Mouse (Mus musculus): ENCODE data around the gene Zscan21.
"Not testable (repeated sequence)": the region's sequence is repeated elsewhere in the genome, so short reads cannot be mapped to it uniquely, and the experiment has no call there.

The Zscan21 gene

DNA sequence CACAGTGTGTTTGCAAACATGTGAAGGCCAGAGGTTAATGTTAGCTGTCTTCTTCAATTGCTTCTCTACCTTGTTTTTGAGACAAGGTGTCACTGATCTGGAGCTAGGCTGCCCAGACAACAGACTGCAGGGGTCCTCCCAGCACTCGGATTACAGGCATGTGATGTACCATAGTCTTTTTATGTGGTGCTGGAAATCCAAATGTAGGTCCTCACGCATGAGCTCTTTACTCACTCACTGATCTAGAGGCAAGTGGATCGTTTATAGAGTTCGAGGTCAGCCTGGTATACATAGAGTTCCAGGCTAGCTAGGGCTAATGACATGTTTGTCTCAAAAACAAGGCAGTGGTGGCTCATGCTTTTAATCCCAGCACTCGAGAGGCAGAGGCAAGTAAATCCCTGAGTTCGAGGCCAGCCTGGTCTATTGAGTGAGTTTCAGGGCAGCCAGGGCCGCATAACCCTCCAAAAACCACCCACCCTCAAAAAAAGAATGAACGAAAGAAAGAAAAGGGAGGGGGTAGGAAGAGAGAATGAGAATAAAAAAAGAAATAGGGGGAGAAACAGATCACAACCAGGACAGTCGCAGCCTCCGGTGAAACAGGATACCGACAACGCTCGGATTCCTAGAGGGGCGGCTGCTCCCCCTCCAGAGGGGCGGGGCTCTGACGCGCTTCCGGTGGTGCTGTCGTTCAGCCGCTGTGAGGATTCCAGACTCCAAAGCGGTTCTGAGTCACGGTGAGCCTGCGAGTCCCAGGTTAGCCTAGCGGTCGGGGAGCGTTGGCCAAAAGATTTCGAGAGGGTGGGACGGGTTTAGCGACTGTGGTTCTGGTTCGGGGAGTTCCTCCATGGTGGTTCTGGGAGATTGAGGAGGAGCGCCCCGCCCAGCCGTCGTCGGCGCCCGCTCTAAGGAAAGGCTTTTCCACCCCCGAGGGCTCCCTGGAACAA is at the start of gene Zscan21:
Gene Zscan21 (plus strand): TSS at position 649 of the 944 bp plus-strand sequence.
- in situ Hi-C loops (cut with MseI, MboI) = no loop called here

DNA sequence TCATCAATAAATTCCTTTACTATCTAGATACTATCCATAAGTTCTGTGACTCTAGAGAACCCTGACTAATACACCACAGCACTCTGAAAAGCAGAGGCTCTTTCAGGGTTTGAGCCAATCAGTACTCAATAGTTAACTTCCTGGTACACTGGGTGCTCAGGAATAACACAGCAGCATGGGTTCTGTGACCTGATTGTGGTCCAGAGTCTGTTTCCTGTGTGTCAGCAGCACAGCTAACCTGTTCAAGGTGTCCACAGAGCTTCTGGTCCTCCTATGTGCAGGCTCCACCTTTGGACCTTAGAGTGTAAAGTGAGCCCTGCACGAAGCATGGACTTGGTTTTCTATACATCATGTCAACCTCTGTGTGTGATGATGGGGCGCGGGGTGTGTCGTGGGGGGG is 42.9 kb upstream of the Zscan21 start:
- in situ Hi-C loops (cut with MseI, MboI) = no loop called here

- in situ Hi-C loops (cut with MseI, MboI) = no loop called here
These were observed 41.0 kb upstream of the Zscan21 start for GRCm38 (mm10) chr5:138075684-138076083.

- in situ Hi-C loops (cut with MseI, MboI) = no loop called here
These were observed 40.6 kb upstream of the Zscan21 start for GRCm38 (mm10) chr5:138076148-138076547.

DNA sequence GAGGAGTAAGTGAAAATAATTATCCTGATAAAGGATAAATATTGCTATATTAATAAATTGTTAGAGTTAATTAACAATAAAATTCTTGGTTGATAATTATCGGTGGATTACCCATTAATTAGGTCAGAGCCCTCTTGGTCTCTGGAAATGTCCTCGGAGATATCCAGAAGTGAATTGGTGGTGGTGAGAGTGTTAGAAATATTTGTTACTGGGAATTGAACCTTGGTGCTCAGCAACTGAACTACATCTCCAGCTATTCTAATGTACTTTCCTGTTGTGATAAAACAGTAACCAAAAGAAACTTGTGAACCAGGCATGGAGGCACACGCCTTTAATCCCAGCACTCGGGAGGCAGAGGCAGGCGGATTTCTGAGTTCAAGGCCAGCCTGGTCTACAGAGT is 36.2 kb upstream of the Zscan21 start:
- in situ Hi-C loops (cut with MseI, MboI) = no loop called here

DNA sequence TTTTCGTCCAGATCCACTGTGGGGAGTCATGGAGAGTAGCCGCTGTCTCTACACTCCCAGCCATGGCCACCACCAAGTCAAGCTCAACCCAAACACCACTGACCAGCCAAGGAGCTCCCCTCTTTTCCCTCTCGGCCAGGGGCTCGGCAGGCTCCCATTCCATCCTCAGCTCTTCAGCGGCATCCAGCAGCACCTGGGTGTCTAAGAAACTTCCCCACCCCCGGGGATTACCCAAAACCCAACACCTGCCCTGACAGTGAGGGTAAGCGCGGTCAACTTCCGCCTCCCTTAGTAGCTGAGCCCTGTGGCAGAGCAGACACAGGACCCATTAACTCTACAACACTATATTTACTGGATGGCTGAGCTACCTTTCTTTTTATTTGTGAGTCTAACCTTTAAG is 35.3 kb upstream of the Zscan21 start:
- in situ Hi-C loops (cut with MseI, MboI) = no loop called here

DNA sequence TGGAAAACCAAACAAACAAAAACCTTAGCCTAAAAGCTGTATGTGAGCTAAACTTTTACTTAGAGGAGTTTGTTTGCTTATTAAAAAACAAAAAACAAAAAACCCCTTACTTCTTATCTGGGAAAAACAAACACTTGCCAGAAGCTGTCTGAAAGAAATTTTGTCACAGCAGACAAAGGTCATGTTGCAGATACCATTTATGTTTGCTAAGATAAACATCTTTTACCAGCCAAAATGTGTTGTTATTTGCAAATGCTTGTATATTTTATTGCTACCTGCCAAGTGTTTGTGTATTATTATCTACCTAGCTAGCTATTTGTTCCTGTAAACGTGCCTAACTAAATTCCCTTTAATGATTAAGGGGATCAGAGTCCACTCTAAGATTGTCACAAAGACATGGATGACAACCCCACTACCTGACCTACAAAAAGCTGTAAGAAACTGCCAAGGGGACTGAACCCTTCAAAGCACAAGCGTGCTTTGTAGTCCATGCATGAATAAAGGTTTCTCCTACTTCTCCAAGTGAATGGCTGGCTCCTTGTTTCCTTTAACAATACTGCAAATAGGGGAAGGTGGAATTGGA is 33.3 kb upstream of the Zscan21 start:
- in situ Hi-C loops (cut with MseI, MboI) = no loop called here

- in situ Hi-C loops (cut with MseI, MboI) = no loop called here
These were observed 32.8 kb upstream of the Zscan21 start for GRCm38 (mm10) chr5:138083936-138084335.

GRCm38 (mm10) chr5:138084507-138084906 is 32.2 kb upstream of the Zscan21 start:
- in situ Hi-C loops (cut with MseI, MboI) = no loop called here

GRCm38 (mm10) chr5:138084996-138085395 is 31.7 kb upstream of the Zscan21 start, which contains the start of gene Zkscan1:
Gene Zkscan1, plus strand, starts transcription at chr5:138085084.
- in situ Hi-C loops (cut with MseI, MboI) = no loop called here

DNA sequence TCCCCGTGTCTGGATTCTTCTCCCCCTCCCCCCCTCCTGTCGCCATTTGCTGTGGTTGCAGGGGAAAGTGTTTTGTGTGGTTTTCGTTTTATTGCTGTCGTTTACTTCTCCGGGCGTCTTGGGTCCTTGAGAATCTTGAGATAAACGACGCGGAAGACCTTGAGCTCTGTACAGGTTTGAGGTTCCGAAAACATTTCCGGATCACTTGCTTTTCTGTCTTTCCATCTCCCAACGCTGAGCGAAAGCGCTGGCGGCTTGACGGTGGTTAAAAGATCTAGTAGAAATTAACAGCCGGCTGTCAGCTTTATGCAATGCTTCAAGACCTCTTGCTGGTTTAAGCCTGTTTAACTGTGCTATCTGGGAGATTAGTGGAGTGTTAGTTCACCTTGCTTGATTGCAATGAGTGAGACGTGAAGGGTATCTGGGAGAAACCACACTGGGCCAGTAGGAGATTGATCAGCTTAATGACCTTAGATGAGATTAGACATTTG is 31.2 kb upstream of the Zscan21 start:
- in situ Hi-C loops (cut with MseI, MboI) = no loop called here

DNA sequence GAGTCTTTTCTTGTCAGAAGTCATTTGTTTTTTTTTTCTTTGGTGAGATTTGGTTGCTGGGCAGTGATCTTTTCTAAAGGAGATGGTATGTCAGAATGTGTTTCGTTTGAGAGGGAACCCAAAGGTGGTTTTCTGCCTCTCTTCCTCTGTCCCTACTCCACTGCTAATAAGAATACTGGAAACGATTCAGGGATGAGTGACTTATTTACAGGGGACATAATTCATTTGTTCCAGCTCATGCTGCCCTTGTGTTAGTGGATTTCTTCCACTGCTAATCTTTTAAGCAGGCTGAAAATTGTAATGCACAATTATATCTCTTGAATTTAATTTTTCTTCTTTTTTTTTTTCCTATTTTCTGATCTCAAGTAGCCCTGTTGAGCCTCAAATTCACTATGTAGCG is 29.9 kb upstream of the Zscan21 start:
- in situ Hi-C loops (cut with MseI, MboI) = no loop called here

DNA sequence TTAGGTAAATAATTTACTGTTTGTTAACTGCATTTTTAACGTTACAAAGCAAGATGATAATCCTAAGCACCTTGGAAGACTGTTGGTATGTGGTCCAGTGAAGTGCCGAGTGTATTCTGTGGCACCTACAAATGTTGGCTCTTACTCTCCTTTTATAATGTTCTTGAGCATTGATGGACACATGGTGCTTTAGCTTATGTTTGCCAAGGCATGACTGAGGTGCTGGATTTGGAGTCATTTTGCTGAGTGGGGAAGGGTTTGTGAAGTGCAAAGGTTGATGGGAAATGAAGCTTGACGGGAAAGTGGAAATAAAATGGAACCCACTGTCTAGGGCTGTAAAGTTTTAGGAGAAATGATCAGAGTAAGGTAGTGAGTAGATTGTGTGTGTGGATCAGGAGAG is 28.3 kb upstream of the Zscan21 start:
- in situ Hi-C loops (cut with MseI, MboI) = no loop called here

GRCm38 (mm10) chr5:138089108-138089551 is 27.6 kb upstream of the Zscan21 start:
- in situ Hi-C loops (cut with MseI, MboI) = no loop called here

DNA sequence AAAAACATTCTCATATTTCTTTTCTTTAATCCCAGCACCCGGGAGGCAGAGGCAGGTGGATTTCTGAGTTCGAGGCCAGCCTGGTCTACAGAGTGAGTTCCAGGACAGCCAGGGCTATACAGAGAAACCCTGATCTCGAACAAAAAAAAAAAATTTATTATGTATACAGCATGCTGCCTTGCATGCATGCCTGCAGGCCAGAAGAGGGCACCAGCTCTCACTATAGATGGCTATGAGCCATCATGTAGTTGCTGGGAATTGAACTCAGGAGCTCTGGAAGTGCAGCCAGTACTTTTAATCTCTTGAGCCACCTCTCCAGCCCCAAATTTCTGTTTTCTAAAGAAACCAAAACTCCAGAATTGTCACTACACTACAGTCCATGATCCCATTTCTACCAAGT is 26.4 kb upstream of the Zscan21 start:
- in situ Hi-C loops (cut with MseI, MboI) = no loop called here

DNA sequence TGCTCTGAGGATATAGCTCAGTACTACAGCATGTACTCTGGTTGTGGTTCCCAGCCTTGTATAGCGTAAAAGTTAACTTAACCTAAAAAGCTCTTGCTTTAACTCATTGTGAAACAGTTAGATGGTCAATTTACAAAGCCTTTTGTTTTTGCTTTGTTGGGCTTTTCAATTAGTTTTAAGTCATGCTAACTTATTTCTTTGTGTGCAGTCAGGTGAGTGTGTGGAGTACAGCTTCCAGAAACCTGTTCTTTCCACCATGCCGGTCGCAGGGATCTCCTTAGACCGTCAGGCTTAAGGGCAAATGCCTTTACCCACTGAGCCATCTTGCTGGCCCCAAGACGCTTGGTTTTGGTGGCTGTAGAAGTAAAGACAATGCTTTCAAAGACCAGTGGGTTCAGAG is 26.0 kb upstream of the Zscan21 start:
- in situ Hi-C loops (cut with MseI, MboI) = no loop called here

DNA sequence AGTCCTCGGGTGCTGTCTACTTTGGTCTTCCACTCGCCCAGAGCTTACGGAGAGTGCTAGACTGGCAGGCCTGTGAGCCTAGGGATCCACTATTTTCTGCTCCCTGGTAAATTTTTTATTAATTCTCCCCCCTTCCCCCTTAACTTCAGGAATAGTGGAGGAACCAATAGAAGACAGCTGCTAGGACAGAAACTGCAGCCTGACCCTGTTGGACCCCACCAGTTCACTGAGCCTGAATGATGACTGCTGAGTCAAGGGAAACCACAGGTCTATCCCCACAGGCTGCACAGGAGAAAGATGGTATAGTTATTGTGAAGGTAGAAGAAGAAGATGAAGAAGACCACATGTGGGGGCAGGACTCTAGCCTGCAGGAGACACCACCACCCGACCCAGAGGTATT is 23.9 kb upstream of the Zscan21 start:
- in situ Hi-C loops (cut with MseI, MboI) = no loop called here

- in situ Hi-C loops (cut with MseI, MboI) = no loop called here
These were observed 22.2 kb upstream of the Zscan21 start for GRCm38 (mm10) chr5:138094474-138094873.

- in situ Hi-C loops (cut with MseI, MboI) = no loop called here
These were observed 11.7 kb upstream of the Zscan21 start for GRCm38 (mm10) chr5:138104976-138105375.

GRCm38 (mm10) chr5:138107130-138107529 is 9.6 kb upstream of the Zscan21 start:
- in situ Hi-C loops (cut with MseI, MboI) = no loop called here

DNA sequence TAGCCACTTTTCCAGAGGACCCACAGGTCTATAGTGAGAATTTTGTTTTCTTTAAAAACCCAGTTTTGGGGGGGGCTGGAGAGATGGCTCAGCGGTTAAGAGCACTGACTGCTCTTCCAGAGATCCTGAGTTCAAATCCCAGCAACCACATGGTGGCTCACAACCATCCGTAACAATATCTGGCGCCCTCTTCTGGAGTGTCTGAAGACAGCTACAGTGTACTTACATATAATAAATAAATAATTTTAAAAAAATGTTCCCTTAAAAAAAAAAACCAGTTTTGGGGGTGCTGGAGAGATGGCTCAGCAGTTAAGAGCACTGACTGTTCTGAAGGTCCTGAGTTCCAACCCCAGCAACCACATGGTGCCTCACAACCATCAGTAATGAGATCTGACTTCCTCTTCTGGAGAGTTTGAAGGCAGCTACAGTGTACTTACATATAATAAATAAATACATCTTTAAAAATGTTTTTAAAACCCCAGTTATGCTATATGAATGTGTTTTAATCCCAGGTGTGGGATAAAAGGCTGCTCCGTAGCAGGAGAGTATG is 6.8 kb upstream of the Zscan21 start:
- in situ Hi-C loops (cut with MseI, MboI) = not testable (repeated sequence)

GRCm38 (mm10) chr5:138117199-138118015 is 704 bp downstream of the Zscan21 start:
- in situ Hi-C loops (cut with MseI, MboI) = no loop called here

Data from mouse trophoblast stem cell (cell line).